Mouse (Mus musculus) kidney, adult 2 months (tissue): ENCODE measurements around the gene Tmigd3.

Experiments
- CTCF ChIP-seq: fragments of 200-500 bp; conservative IDR thresholded peaks from 2 replicates; pipeline ENCODE4 v1.5.1; 2011; ENCODE audit warnings: low read depth, mild to moderate bottlenecking, control low read depth, low read length, moderate library complexity, mixed read lengths; ENCODE audit not compliant: insufficient read depth, insufficient read length
- POLR2A ChIP-seq: fragments of 200-500 bp; IDR thresholded peaks from one replicate; pipeline ENCODE4 v1.6.1; 2011; ENCODE audit warnings: low read depth, low read length, control low read depth

GRCm38 (mm10) chr3:105877252-105877803 is 6.6 kb downstream of the Tmigd3 start:
- TF ChIP-seq POLR2A (no peak), CTCF (no peak)
